Mouse (Mus musculus) mature B cell (primary cell): ENCODE results near the gene Arhgap9.

ENCODE experiments used
- in situ Hi-C: fragments of 300-500 bp; cut with MboI; formaldehyde crosslinking; loops from 2 replicates; pipeline ENCODE4 v1.14.3; 2019

Gene Arhgap9

DNA sequence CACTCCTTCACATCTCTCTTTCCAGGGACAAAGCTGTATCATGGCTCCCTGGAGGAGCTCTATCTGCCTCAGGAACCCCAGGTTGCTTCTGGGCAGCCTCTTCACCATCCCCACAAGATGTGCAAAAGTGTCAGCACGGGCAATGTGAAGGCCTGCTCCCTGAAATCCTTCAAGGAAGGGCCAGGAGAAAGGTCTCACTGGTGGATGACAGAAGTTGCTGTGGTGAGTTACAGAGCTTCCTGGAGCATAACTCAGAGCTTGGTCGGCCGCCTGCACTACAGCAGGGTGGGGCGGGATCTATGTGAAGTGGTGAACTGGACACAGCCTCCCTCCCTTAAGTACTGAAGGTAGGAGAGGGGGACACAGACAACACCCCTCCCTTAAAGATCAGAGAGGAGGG lies 905 bp downstream of the Arhgap9 start:
- in situ Hi-C loops: no loop called here

- in situ Hi-C loops: no loop called here
Observed at GRCm38 (mm10) chr10:127323131-127323855, 1.5 kb downstream of the Arhgap9 start.

DNA sequence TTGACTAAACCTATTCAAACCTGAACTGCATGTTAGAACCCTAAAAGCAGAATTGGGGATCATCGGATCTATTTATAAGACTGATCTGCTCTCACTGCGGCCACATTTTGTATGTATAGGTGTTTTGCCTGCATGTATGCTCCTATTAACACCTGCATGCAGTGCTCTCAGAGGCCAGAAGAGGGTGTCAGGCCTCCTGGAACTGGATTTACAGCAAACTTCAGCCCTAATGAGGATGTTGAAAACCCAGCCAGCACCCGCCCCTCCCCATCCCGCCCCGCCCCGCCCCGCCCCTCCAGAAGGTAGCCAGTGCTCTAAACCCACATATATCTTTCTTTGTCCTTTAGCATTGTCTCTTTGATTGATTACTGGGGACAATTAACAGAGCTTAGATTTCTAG lies 2.7 kb downstream of the Arhgap9 start:
- in situ Hi-C loops: no loop called here

- in situ Hi-C loops: no loop called here
Observed at GRCm38 (mm10) chr10:127325454-127326016, 3.8 kb downstream of the Arhgap9 start.

DNA sequence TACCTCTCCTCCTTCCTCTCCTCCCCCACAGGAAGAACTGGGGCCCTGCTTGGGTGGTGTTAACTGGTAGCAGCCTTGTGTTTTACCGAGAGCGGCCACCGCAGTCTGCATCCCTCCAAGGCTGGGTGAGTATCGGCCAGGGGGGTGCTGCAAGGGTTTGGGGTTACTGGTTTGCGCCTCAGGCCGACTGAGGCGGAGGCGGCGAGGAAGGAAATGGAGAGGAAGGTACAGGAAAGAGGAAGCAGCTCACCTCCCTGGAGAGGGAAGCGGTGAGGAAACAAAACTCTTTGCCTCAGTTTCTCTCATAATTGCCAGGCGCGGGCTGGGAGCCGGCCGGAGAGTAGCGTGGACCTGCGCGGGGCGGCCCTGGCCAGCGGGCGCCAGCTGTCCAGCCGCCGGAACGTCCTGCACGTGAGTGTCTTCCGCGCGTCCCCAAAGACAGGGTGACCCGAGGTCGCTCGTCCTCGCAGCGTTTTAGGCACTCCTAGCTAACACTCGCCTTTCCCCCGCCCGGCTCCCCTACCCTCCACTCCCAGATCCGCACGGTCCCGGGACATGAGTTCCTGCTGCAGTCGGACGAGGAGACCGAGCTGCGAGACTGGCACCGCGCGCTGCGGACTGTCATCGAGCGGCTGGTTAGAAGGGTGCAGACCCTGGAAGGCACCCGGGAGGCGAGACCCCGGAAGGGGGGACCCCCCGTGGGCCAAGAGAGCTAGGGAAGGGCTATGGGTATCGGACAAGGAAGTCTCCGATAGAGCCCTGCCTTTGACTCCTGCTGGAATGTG lies 4.4 kb downstream of the Arhgap9 start:
- in situ Hi-C loops: no loop called here

DNA sequence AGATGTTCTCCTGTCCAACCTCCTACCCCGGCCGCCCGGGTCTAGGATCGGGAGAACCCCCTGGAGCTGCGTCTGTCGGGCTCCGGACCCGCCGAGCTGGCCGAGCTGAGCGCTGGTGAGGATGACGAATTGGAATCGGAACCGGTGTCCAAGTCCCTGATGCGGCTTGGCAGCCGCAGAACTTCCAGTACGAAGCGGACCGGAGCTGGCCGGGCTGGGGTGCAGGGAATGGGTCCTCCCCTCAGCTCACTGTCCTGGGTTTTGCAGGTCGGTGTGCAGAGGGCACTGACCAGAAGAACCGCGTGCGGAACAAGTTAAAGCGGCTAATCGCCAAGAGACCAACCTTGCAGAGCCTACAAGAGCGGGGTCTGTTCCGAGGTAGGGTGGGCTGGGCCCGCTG lies 5.1 kb downstream of the Arhgap9 start:
- in situ Hi-C loops: no loop called here

GRCm38 (mm10) chr10:127327461-127328145 lies 5.8 kb downstream of the Arhgap9 start:
- in situ Hi-C loops: no loop called here

DNA sequence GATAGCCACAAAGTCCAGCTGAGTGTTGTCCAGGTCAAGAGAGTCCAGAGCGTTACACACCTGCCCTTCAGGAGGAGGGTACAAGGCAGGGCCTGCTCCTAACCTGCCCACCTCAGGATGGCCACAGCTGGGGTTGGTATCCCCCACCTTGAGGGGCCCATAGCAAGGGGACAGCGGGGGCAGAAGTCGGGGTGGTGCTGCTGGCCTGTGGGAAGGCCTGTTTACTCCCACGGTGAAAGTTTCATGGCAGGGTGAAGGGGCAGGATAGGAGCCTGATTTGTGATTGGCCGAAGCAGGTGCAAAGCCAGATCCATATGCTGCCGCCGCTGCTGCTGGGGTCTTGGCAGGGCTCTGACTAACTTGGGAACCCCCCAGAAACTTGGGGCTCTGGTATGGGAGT lies 8.4 kb downstream of the Arhgap9 start:
- in situ Hi-C loops: no loop called here

DNA sequence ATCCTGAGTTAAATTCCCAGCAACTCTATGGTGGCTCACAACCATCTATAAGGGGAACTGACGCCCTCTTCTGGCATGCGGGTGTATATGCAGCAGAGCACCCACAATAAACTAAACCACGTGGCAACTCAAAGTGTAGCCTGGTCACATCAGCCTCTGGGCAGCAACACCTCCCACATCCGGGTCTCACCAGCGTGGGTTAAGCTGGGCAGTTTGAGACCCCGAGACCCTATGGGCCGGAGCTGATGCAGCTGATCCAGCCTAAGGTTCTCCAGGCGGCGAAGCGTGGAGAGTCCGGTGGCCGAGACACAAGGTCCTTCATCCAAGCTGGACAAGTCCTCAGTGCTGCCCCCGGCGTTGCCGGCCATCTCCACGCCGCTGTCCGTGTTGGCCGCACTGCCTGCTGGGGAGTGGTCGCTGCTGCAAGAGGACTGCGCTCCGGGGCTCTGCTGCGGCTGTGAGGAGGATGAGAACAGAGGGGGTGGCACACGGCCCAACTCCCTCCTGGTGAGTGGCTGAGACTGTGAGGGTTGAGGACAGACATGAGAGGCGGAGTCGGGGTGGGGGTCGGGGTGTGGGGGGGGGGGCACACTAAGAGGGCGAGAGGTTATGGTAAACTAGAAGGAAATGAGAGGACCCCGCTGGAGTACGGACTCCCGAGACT lies 10.6 kb downstream of the Arhgap9 start:
- in situ Hi-C loops: no loop called here

DNA sequence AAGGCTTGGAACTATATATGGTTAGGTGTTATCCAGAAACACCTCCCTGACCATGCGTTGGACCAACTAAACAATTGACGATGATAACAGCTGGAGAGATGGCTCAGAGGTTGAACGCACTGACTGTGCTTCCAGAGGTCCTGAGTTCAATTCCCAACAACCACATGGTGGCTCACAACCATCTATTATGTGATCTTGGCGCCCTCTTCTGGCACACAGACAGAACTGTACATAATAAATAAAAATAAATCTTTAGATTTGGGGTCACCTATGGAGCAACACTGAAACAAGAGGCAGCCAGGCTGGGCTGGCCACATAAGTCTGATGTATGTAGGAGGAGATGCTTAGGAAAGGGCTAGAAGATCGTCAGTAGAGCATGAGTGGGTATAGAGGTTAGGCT lies 11.4 kb downstream of the Arhgap9 start:
- in situ Hi-C loops: no loop called here

DNA sequence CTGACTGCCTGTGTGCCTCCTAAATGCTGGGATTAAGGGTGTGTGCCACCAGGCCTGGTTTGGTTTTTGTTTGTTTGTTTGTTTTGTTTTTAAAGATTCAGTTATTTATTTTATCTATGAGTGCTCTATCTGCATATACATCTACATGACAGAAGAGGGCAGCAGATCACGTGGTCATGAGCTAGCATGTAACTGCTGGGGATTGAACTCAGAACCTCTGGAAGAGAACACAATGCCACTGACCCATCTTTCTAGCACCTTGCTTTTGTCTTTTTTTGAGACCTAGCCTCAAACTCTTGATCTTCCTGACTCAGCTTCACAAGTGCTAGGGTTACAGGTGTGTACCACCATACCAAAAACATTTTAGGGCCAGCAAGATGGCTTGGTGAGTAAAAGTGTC lies 13.5 kb downstream of the Arhgap9 start:
- in situ Hi-C loops: no loop called here

GRCm38 (mm10) chr10:127336952-127337351 lies 15.2 kb downstream of the Arhgap9 start:
- in situ Hi-C loops: no loop called here

DNA sequence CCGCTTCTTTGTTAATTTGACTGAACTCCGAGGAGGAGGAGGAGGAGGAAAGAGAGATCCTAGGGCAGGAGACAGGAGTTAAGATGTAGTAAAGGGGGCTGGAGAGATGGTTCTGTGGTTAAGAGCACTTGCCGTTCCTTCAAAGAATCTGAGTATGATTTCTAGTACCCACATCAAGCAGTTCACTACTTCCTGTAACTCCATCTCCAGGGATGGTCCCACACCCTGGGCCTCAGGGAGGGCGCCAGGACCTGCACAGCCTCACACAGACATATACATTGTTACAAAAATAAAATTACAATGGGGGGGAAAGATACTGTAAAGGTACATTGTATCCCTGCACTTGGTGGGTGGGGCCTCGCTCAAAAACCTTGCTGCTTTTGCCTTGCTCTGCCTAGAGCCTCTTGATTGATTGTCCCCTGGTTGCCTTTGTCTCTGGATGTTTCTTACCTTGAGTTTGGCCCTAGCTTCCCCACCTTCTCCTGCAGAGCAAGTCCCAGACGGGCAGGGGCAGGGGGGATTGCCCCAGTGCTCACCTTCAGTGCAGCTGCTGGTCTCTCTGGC lies 15.9 kb downstream of the Arhgap9 start:
- in situ Hi-C loops: no loop called here

DNA sequence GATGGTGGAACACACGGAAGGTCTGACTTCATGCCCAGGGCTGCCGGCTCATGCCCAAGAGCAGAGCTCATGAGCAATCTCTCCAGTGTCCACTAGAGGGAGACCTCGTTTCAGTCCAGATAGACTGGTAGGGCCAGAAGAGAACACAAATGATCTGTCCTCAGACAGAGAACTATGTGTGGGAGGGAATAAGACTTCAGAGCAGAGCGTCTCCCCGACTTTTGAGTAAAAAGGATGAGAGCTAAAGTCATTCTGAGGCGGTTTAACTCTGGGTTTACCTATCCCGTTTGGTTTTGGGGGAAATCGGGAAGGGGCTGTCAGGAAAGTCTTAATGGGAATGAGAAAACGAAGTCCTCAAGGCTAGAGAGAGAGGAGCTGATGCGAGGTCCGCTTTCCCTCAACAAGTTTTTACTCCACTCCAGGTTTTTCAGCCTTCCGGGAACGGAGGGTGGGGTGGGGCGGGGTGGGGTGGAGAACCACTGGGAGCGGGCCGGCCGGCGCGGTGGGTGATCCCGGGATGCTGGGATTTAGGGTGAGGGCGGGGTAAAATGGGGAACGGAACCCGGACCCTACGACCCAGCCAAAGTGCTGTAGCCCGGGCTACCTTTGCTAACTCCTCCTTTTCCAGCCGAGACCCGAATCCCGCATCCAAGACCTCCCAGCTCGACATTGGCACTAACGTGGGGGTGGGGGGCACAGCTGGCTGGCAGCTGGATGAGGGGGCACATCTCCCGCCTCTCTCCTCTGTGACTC lies 17.3 kb downstream of the Arhgap9 start:
- in situ Hi-C loops: no loop called here

GRCm38 (mm10) chr10:127339683-127340576 lies 18.2 kb downstream of the Arhgap9 start:
- in situ Hi-C loops: no loop called here

DNA sequence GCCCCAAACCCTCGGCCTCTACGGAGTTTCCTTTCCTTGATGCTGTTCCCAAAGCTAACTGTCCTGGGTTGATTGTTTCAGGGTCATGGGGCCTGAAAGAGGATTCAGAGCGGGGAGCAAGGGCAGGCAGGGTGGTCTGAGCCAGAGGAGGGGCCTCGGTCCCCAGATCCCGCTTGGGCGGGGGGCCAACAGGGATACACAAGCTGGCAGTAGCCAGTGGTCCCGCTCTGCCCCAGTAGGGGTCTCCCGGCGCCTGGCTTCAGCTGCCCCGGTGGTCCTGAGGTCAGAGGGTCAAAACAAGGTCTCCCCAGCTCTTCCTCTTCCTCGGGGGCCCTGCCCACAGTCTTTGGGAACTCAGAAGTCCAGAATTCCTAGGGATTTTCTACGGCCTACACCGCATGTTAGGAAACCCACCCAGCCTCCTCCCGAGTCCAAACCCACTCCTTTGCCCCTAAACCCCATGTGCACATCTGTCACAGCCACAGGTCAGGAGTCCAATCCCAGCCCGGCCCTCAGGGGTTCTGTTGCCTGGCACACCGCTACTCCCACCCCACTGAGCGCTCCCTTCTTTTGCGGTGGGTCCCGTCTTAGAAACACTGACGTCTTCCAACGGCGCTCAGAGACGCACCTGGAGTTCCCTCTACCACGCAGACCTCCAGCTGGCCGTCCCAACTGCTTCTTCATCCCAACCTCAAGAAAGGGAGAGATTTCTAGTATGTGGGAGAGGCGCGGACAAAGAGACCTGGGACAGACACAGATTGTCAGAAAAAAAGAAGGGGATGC lies 19.0 kb downstream of the Arhgap9 start:
- in situ Hi-C loops: no loop called here

DNA sequence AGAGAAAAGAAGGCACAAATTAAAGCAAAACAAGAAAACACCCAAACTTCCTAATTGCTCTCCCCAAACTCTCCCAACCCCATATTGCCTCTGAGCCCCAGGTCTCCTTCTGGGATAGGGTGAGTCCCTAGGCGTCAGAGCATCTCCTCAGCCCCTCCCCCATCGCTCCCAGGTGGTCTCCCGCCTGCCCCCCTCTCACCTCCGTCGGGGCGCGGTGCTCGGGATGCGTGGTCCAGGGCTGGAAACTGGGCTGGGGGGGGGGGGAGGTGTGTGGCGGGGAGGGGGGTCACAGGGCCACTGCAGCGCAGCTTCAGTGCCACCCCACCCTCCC lies 19.6 kb downstream of the Arhgap9 start:
- in situ Hi-C loops: no loop called here

- in situ Hi-C loops: no loop called here
Observed at GRCm38 (mm10) chr10:127341891-127342639, 20.3 kb downstream of the Arhgap9 start, which contains the start of gene Gli1. Gli1 (minus strand) TSS chr10:127341974.
